Mouse (Mus musculus) cortical plate, adult 2 months (tissue): ENCODE results near the gene Lpin3. TPM values are rescaled to one million over a fixed set of nuclear protein-coding genes. Genes with fewer than 3 reads are reported as not detected.

Source experiments
- H3K27ac ChIP-seq: fragments of 200-500 bp; 2 replicates; pipeline ENCODE4 v1.5.1; 2012; ENCODE audit warnings: low read length, control low read depth, inconsistent platforms; ENCODE audit not compliant: insufficient read depth
- H3K4me1 ChIP-seq: fragments of 200-500 bp; 2 replicates; pipeline ENCODE4 v1.6.1; 2011; ENCODE audit warnings: low read length; ENCODE audit not compliant: control insufficient read depth, insufficient read depth
- H3K4me3 ChIP-seq: fragments of 200-500 bp; 2 replicates; pipeline ENCODE4 v1.5.1; 2011; ENCODE audit warnings: mild to moderate bottlenecking, low read length, control low read depth; ENCODE audit not compliant: insufficient read depth
- CTCF ChIP-seq: fragments of 200-500 bp; IDR thresholded peaks from 2 replicates; pipeline ENCODE4 v1.5.1; 2011; ENCODE audit warnings: mild to moderate bottlenecking, control low read depth, low read length; ENCODE audit not compliant: insufficient read depth; ENCODE audit errors: extremely low read depth
- POLR2A ChIP-seq: fragments of 200-500 bp; IDR thresholded peaks from 2 replicates; pipeline ENCODE4 v1.6.1; 2011; ENCODE audit warnings: mild to moderate bottlenecking, low read length, control low read depth; ENCODE audit not compliant: insufficient read depth; ENCODE audit errors: extremely low read depth
- polyA plus RNA-seq: library from polyadenylated mRNA; depleted of rRNA; stranded (reverse); fragments of >200 nt; gene quantifications from 2 replicates; pipeline ENCODE4 v1.2.3, GENCODE M21; 2012

The Lpin3 gene
- polyA plus RNA-seq, 1 experiment = 1.3 TPM

- TF ChIP-seq POLR2A (no peak), CTCF (no peak)
- Histone ChIP-seq H3K4me1 (no peaks in the 10 kb centered on the region), H3K27ac (no peak overlapping the region), H3K4me3 (no peak overlapping the region)
Observed at GRCm38 (mm10) chr2:160908607-160909006, 28.1 kb downstream of the Lpin3 start.

- no peaks in the 10 kb centered on the region for H3K4me1 ChIP-seq
- TF ChIP-seq POLR2A (no peak), CTCF (no peak)
Observed at GRCm38 (mm10) chr2:160910633-160911032, 30.2 kb downstream of the Lpin3 start.

GRCm38 (mm10) chr2:160911558-160912201, 31.2 kb downstream of the Lpin3 start:
- TF ChIP-seq CTCF = no peak
- TF ChIP-seq POLR2A = no peak
- H3K4me1 ChIP-seq = no peaks in the 10 kb centered on the region
- H3K4me3 ChIP-seq = no peak overlapping the region
- no peak overlapping the region for H3K27ac ChIP-seq

More at GRCm38 (mm10) chr2:160910633-160911032, 30.2 kb downstream of the Lpin3 start:
- Histone ChIP-seq H3K27ac (no peak overlapping the region), H3K4me3 (no peak overlapping the region)

- Histone ChIP-seq H3K27ac (no peak within 1 kb of the TSS), H3K4me3 (no peak within 1 kb of the TSS), H3K4me1 (no peaks in the 10 kb centered on the region)
- no peak for TF ChIP-seq POLR2A
- no peak for TF ChIP-seq CTCF
Observed at GRCm38 (mm10) chr2:160912231-160912671, 31.8 kb downstream of the Lpin3 start, which contains the start of gene Emilin3. Gene Emilin3, minus strand, starts transcription at chr2:160912328.

- Histone ChIP-seq H3K4me3 (no peak overlapping the region), H3K27ac (no peak overlapping the region), H3K4me1 (no peaks in the 10 kb centered on the region)
- no peak for TF ChIP-seq POLR2A
- no peak for TF ChIP-seq CTCF
Observed at GRCm38 (mm10) chr2:160914656-160915055, 34.2 kb downstream of the Lpin3 start.

GRCm38 (mm10) chr2:160915821-160916610, 35.5 kb downstream of the Lpin3 start:
- TF ChIP-seq CTCF = no peak
- Histone ChIP-seq H3K27ac (no peak overlapping the region), H3K4me3 (no peak overlapping the region), H3K4me1 (no peaks in the 10 kb centered on the region)

GRCm38 (mm10) chr2:160916714-160917113, 36.2 kb downstream of the Lpin3 start:
- H3K4me3 ChIP-seq = no peak overlapping the region
- H3K27ac ChIP-seq = no peak overlapping the region
- H3K4me1 ChIP-seq = no peaks in the 10 kb centered on the region
- TF ChIP-seq POLR2A = no peak

- TF ChIP-seq POLR2A = no peak
- TF ChIP-seq CTCF = no peak
- Histone ChIP-seq H3K4me3 (no peak overlapping the region), H3K27ac (no peak overlapping the region), H3K4me1 (no peaks in the 10 kb centered on the region)
Observed at GRCm38 (mm10) chr2:160917313-160917712, 36.8 kb downstream of the Lpin3 start.

- TF ChIP-seq POLR2A (no peak), CTCF (no peak)
- Histone ChIP-seq H3K4me3 (no peak overlapping the region), H3K27ac (no peak overlapping the region), H3K4me1 (no peaks in the 10 kb centered on the region)
Observed at GRCm38 (mm10) chr2:160918154-160918929, 37.9 kb downstream of the Lpin3 start.
